Mouse (Mus musculus): ENCODE data around the gene Tnfrsf1b. TPM values are rescaled to one million over a fixed set of nuclear protein-coding genes. Genes with fewer than 3 reads are reported as not detected.
A peak's percentile ranks its signal among the peaks of the same experiment; 100 is the strongest.

The Tnfrsf1b gene
- polyA plus RNA-seq, 1 experiment: 48.1 TPM

DNA sequence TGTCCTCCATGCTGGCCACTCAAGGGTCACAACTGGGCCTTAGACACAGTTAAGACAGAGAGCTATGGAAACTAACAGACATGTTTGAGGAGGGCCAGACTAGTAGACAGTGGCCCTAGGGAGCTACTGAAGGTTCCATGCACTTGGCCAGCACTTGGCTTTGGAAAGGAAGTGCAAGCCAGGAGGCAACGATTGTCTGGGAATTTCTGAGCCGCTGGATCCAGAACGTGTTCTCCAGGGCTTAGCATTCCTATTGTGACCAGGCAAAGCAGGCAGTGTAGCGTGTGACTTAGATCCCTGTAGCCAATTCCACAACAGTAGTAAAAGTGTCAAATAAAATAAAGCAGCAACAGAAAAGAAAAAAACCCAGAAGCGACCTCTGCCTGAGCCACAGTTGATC, 14.1 kb upstream of the Tnfrsf1b start:
- Histone ChIP-seq H3K27ac (ENCODE audit: control insufficient read depth, insufficient read depth, low read length) (no peak overlapping the region), H3K4me3 (ENCODE audit: control insufficient read depth, insufficient read depth, low read length) (no peak overlapping the region), H3K36me3 (ENCODE audit: control insufficient read depth, insufficient read depth, low read length) (no peaks in the 10 kb centered on the region), H3K27me3 (ENCODE audit: control insufficient read depth, insufficient read depth, low read length) (no peaks in the 10 kb centered on the region), H3K4me1 (replicated peaks; ENCODE audit: control insufficient read depth, insufficient read depth, low read length) (peaks cover 15% of the 10 kb centered on the region)
- WGBS: 93% methylated on average over 5 of the region's 5 CpGs
- no peak for DNase-seq
- no peak for TF ChIP-seq CTCF (IDR thresholded peaks at IDR 0.05; ENCODE audit: borderline replicate concordance, control insufficient read depth, extremely low read depth, insufficient read depth, low read length, poor library complexity)
- no peak for TF ChIP-seq POLR2A (IDR thresholded peaks at IDR 0.05; ENCODE audit: control insufficient read depth, extremely low read depth, insufficient read depth, low read length, poor library complexity)

- Histone ChIP-seq H3K4me3 (ENCODE audit: control insufficient read depth, insufficient read depth, low read length) (no peak overlapping the region), H3K4me1 (replicated peaks; ENCODE audit: control insufficient read depth, insufficient read depth, low read length) (peaks cover 7% of the 10 kb centered on the region), H3K27me3 (ENCODE audit: control insufficient read depth, insufficient read depth, low read length) (no peaks in the 10 kb centered on the region), H3K36me3 (ENCODE audit: control insufficient read depth, insufficient read depth, low read length) (no peaks in the 10 kb centered on the region), H3K27ac (ENCODE audit: control insufficient read depth, insufficient read depth, low read length) (no peak overlapping the region)
- TF ChIP-seq POLR2A (IDR thresholded peaks at IDR 0.05; ENCODE audit: control insufficient read depth, extremely low read depth, insufficient read depth, low read length, poor library complexity) (no peak), CTCF (IDR thresholded peaks at IDR 0.05; ENCODE audit: borderline replicate concordance, control insufficient read depth, extremely low read depth, insufficient read depth, low read length, poor library complexity) (no peak)
- no peak for DNase-seq
- WGBS: 85% methylated on average over 5 of the region's 5 CpGs
Observed at GRCm38 (mm10) chr4:145257751-145258434, 11.2 kb upstream of the Tnfrsf1b start.

DNA sequence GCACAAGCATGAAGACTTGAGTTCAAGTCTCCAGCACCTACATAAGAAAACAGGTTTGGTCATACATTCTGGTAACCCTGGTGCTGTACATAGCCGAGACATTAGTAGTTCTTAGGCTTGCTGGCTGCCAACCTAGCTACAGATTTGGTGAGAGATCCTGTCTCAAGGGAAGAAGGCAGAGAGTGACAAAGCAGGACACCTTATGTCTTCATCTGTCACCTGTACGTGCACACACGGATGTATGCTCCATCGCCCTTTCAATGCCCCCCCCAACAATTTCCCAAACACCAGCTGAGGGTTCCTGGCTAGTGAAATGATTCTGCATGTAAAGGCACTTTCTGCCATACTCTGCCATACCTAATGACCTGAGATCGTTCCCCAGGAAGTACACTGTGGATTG, 9.5 kb upstream of the Tnfrsf1b start:
- WGBS: 90% methylated on average over 5 of the region's 5 CpGs
- H3K36me3 ChIP-seq (ENCODE audit: control insufficient read depth, insufficient read depth, low read length): no peaks in the 10 kb centered on the region
- no peak for DNase-seq
- no peak overlapping the region for H3K4me3 ChIP-seq (ENCODE audit: control insufficient read depth, insufficient read depth, low read length)
- TF ChIP-seq CTCF (IDR thresholded peaks at IDR 0.05; ENCODE audit: borderline replicate concordance, control insufficient read depth, extremely low read depth, insufficient read depth, low read length, poor library complexity) (no peak), POLR2A (IDR thresholded peaks at IDR 0.05; ENCODE audit: control insufficient read depth, extremely low read depth, insufficient read depth, low read length, poor library complexity) (no peak)
- no peak overlapping the region for H3K27ac ChIP-seq (ENCODE audit: control insufficient read depth, insufficient read depth, low read length)
- peaks cover 7% of the 10 kb centered on the region for H3K4me1 ChIP-seq (replicated peaks; ENCODE audit: control insufficient read depth, insufficient read depth, low read length)
- no peaks in the 10 kb centered on the region for H3K27me3 ChIP-seq (ENCODE audit: control insufficient read depth, insufficient read depth, low read length)

GRCm38 (mm10) chr4:145254418-145254817, 7.7 kb upstream of the Tnfrsf1b start:
- peak; percentile 52 for DNase-seq
- 2% methylated on average over 13 of the region's 13 CpGs for WGBS
- H3K4me3 ChIP-seq (ENCODE audit: control insufficient read depth, insufficient read depth, low read length): peak overlapping the region; percentile 44
- no peaks in the 10 kb centered on the region for H3K27me3 ChIP-seq (ENCODE audit: control insufficient read depth, insufficient read depth, low read length)
- H3K27ac ChIP-seq (ENCODE audit: control insufficient read depth, insufficient read depth, low read length): no peak overlapping the region
- no peak for TF ChIP-seq POLR2A (IDR thresholded peaks at IDR 0.05; ENCODE audit: control insufficient read depth, extremely low read depth, insufficient read depth, low read length, poor library complexity)
- TF ChIP-seq CTCF (IDR thresholded peaks at IDR 0.05; ENCODE audit: borderline replicate concordance, control insufficient read depth, extremely low read depth, insufficient read depth, low read length, poor library complexity): no peak
- H3K4me1 ChIP-seq (replicated peaks; ENCODE audit: control insufficient read depth, insufficient read depth, low read length): peaks cover 16% of the 10 kb centered on the region
- no peaks in the 10 kb centered on the region for H3K36me3 ChIP-seq (ENCODE audit: control insufficient read depth, insufficient read depth, low read length)

- TF ChIP-seq POLR2A (IDR thresholded peaks at IDR 0.05; ENCODE audit: control insufficient read depth, extremely low read depth, insufficient read depth, low read length, poor library complexity) (no peak), CTCF (IDR thresholded peaks at IDR 0.05; ENCODE audit: borderline replicate concordance, control insufficient read depth, extremely low read depth, insufficient read depth, low read length, poor library complexity) (no peak)
- Histone ChIP-seq H3K4me3 (ENCODE audit: control insufficient read depth, insufficient read depth, low read length) (no peak overlapping the region), H3K27ac (ENCODE audit: control insufficient read depth, insufficient read depth, low read length) (no peak overlapping the region), H3K27me3 (ENCODE audit: control insufficient read depth, insufficient read depth, low read length) (no peaks in the 10 kb centered on the region), H3K4me1 (replicated peaks; ENCODE audit: control insufficient read depth, insufficient read depth, low read length) (peaks cover 16% of the 10 kb centered on the region), H3K36me3 (ENCODE audit: control insufficient read depth, insufficient read depth, low read length) (no peaks in the 10 kb centered on the region)
- 64% methylated on average over 8 of the region's 8 CpGs for WGBS
- DNase-seq: no peak
Observed at GRCm38 (mm10) chr4:145252611-145253010, 5.9 kb upstream of the Tnfrsf1b start.

DNA sequence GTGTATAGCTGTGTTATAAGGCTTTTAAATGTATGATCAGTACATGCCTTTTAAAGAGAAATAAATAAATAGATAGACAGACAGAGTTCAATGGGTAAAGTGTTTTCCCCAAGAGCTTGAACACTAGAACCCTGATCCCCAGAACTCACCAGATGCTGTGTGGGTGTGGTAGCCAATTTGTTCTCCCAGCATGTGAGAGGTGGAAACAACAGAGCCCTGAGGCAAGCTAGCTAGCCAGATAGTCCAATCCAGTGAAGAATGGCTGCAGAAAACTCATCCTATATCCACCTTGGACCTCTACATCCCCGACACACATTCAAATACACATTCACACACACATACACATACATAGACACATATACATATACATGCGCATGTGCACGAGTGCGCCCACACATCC, 4.9 kb upstream of the Tnfrsf1b start:
- Histone ChIP-seq H3K4me1 (replicated peaks; ENCODE audit: control insufficient read depth, insufficient read depth, low read length) (peaks cover 19% of the 10 kb centered on the region), H3K36me3 (ENCODE audit: control insufficient read depth, insufficient read depth, low read length) (no peaks in the 10 kb centered on the region), H3K27ac (ENCODE audit: control insufficient read depth, insufficient read depth, low read length) (no peak overlapping the region), H3K27me3 (ENCODE audit: control insufficient read depth, insufficient read depth, low read length) (no peaks in the 10 kb centered on the region), H3K4me3 (ENCODE audit: control insufficient read depth, insufficient read depth, low read length) (no peak overlapping the region)
- no peak for DNase-seq
- WGBS: 96% methylated on average over 4 of the region's 4 CpGs
- no peak for TF ChIP-seq CTCF (IDR thresholded peaks at IDR 0.05; ENCODE audit: borderline replicate concordance, control insufficient read depth, extremely low read depth, insufficient read depth, low read length, poor library complexity)
- TF ChIP-seq POLR2A (IDR thresholded peaks at IDR 0.05; ENCODE audit: control insufficient read depth, extremely low read depth, insufficient read depth, low read length, poor library complexity): no peak

GRCm38 (mm10) chr4:145250002-145250401, 3.3 kb upstream of the Tnfrsf1b start:
- DNase-seq: no peak
- no peaks in the 10 kb centered on the region for H3K27me3 ChIP-seq (ENCODE audit: control insufficient read depth, insufficient read depth, low read length)
- 5% methylated on average over 4 of the region's 4 CpGs for WGBS

More at GRCm38 (mm10) chr4:145250002-145250401, 3.3 kb upstream of the Tnfrsf1b start:
- no peak for TF ChIP-seq POLR2A (IDR thresholded peaks at IDR 0.05; ENCODE audit: control insufficient read depth, extremely low read depth, insufficient read depth, low read length, poor library complexity)
- no peak for TF ChIP-seq CTCF (IDR thresholded peaks at IDR 0.05; ENCODE audit: borderline replicate concordance, control insufficient read depth, extremely low read depth, insufficient read depth, low read length, poor library complexity)
- Histone ChIP-seq H3K36me3 (ENCODE audit: control insufficient read depth, insufficient read depth, low read length) (no peaks in the 10 kb centered on the region), H3K4me1 (replicated peaks; ENCODE audit: control insufficient read depth, insufficient read depth, low read length) (peaks cover 32% of the 10 kb centered on the region), H3K4me3 (ENCODE audit: control insufficient read depth, insufficient read depth, low read length) (no peak overlapping the region), H3K27ac (ENCODE audit: control insufficient read depth, insufficient read depth, low read length) (no peak overlapping the region)

All from thymus, adult 2 months (tissue).